Mouse (Mus musculus) embryonic facial prominence, embryonic 13.5 days (tissue): ENCODE results near the gene Efcab11. TPM values are rescaled to one million over a fixed set of nuclear protein-coding genes. Genes with fewer than 3 reads are reported as not detected.

Experiments used
- ATAC-seq: fragments of 200-750 bp; cut with Nextera tagmentation; 2 replicates; pipeline ENCODE4 v1.8.0; 2017; ENCODE audit warnings: low read depth; ENCODE audit not compliant: insufficient number of reproducible peaks, insufficient read depth, low FRiP score, low TSS enrichment
- H3K27ac ChIP-seq: fragments of 300-500 bp; sonication (generic); 2 replicates; pipeline ENCODE4 v1.5.1; 2015; ENCODE audit warnings: moderate library complexity, mild to moderate bottlenecking, inconsistent platforms
- H3K27me3 ChIP-seq: fragments of 300-500 bp; sonication (generic); 2 replicates; pipeline ENCODE4 v1.6.1; 2015; ENCODE audit warnings: mild to moderate bottlenecking, inconsistent platforms
- H3K36me3 ChIP-seq: fragments of 300-500 bp; sonication (generic); 2 replicates; pipeline ENCODE4 v1.6.1; 2015; ENCODE audit warnings: mild to moderate bottlenecking, inconsistent platforms
- H3K4me1 ChIP-seq: fragments of 300-500 bp; sonication (generic); 2 replicates; pipeline ENCODE4 v1.6.1; 2015; ENCODE audit warnings: inconsistent platforms
- H3K4me2 ChIP-seq: fragments of 300-500 bp; sonication (generic); 2 replicates; pipeline ENCODE4 v1.6.1; 2015; ENCODE audit warnings: moderate library complexity, mild to moderate bottlenecking, inconsistent platforms
- H3K4me3 ChIP-seq: fragments of 300-500 bp; sonication (generic); 2 replicates; pipeline ENCODE4 v1.5.1; 2015; ENCODE audit warnings: mild to moderate bottlenecking, inconsistent platforms
- H3K9ac ChIP-seq: fragments of 300-500 bp; sonication (generic); 2 replicates; pipeline ENCODE4 v1.6.1; 2015; ENCODE audit warnings: mild to moderate bottlenecking, inconsistent platforms
- H3K9me3 ChIP-seq: fragments of 300-500 bp; sonication (generic); 2 replicates; pipeline ENCODE4 v1.6.1; 2016; ENCODE audit warnings: inconsistent platforms
- WGBS: fragments of 180-500 bp; shearing (Covaris S2); methylation state at CpG from one replicate; pipeline ENCODE4 v1.1.7; 2015; ENCODE audit warnings: mixed read lengths; 5-methylcytosine and 5-hydroxymethylcytosine counted together
- polyA plus RNA-seq: library from polyadenylated mRNA; unstranded; fragments of >200 nt; fragmentation: Nextera tagmentation; extraction: Ambion mirVana; gene quantifications from 2 replicates; pipeline ENCODE4 v1.2.1, GENCODE M21; 2015

The Efcab11 gene
- 14.8 and 16.8 TPM in 2 replicates for polyA plus RNA-seq

GRCm38 (mm10) chr12:99884269-99885261 lies at the start of gene Efcab11, which contains the start of gene Tdp1:
Gene Efcab11 (minus strand): TSS chr12:99884439.
Gene Tdp1 (plus strand): TSS chr12:99884517.
- no peaks in the 10 kb centered on the region for H3K36me3 ChIP-seq
- H3K9ac ChIP-seq: peak within 1 kb of the TSS; percentile 87
- H3K9me3 ChIP-seq: no peaks in the 10 kb centered on the region
- H3K27me3 ChIP-seq: no peaks in the 10 kb centered on the region
- ATAC-seq: peak; percentile 81
- H3K4me1 ChIP-seq: peaks cover 18% of the 10 kb centered on the region
- peak within 1 kb of the TSS; percentile 81 for H3K27ac ChIP-seq
- peak within 1 kb of the TSS; percentile 88 for H3K4me3 ChIP-seq
- under 1% methylated on average over 70 of the region's 73 CpGs for WGBS
- H3K4me2 ChIP-seq: peak within 1 kb of the TSS; percentile 89

DNA sequence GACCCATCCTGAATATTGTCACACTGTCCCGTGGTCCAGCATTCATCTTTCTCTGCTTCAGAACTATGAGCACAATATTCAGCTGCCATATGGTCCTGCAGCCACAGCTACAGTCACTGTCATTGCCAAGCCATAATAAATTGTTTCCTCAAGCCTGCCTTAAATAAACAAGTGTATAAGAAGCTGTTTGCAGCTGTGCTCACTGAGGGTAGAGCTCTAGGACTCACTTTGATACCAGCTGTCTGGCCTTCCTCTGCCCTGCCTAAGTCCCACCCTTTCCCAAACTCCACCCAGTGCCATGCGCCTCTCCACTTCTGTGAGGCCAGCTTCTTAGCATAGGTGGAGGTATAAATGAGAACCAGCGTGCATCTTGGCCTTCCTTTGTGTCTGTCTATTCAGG lies 49.4 kb upstream of the Efcab11 start:
- no peaks in the 10 kb centered on the region for H3K9me3 ChIP-seq
- H3K4me1 ChIP-seq: no peaks in the 10 kb centered on the region
- H3K4me3 ChIP-seq: no peak overlapping the region
- H3K36me3 ChIP-seq: peaks cover 63% of the 10 kb centered on the region
- WGBS: 95% methylated on average over 3 of the region's 3 CpGs
- no peak overlapping the region for H3K27ac ChIP-seq
- no peak overlapping the region for H3K4me2 ChIP-seq
- ATAC-seq: no peak
- no peak overlapping the region for H3K9ac ChIP-seq
- no peaks in the 10 kb centered on the region for H3K27me3 ChIP-seq

DNA sequence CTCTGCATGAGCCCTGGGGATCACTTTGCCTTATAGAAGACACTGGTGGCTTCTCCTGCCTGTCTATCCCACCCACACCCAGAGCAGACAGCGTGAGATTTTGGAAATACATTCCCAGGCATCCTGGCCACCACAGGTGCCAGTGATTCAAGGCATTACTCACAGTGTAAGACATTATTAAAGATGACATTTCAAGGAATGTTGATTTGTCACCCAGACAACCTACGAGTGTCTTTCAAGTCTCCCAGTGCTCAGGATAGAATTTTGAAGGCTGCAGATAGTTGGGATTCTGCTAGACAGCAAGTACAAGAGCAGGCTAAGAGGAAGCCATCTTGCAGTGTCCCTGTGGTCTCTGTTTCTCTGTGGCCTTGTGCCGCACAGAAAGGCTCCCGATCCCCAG lies 48.0 kb upstream of the Efcab11 start:
- ATAC-seq: no peak
- peaks cover 61% of the 10 kb centered on the region for H3K36me3 ChIP-seq
- H3K9me3 ChIP-seq: no peaks in the 10 kb centered on the region
- H3K27me3 ChIP-seq: no peaks in the 10 kb centered on the region
- no peak overlapping the region for H3K9ac ChIP-seq
- no peaks in the 10 kb centered on the region for H3K4me1 ChIP-seq
- no peak overlapping the region for H3K4me2 ChIP-seq
- WGBS: 84% methylated on average over 4 of the region's 4 CpGs
- no peak overlapping the region for H3K4me3 ChIP-seq
- H3K27ac ChIP-seq: no peak overlapping the region

GRCm38 (mm10) chr12:99929160-99929559 lies 44.9 kb upstream of the Efcab11 start:
- H3K4me2 ChIP-seq: no peak overlapping the region
- no peaks in the 10 kb centered on the region for H3K27me3 ChIP-seq
- no peak for ATAC-seq
- no peak overlapping the region for H3K9ac ChIP-seq
- peaks cover 56% of the 10 kb centered on the region for H3K36me3 ChIP-seq
- H3K4me3 ChIP-seq: no peak overlapping the region
- H3K27ac ChIP-seq: no peak overlapping the region
- 77% methylated on average over 1 of the region's 1 CpGs for WGBS
- H3K9me3 ChIP-seq: no peaks in the 10 kb centered on the region
- H3K4me1 ChIP-seq: no peaks in the 10 kb centered on the region

DNA sequence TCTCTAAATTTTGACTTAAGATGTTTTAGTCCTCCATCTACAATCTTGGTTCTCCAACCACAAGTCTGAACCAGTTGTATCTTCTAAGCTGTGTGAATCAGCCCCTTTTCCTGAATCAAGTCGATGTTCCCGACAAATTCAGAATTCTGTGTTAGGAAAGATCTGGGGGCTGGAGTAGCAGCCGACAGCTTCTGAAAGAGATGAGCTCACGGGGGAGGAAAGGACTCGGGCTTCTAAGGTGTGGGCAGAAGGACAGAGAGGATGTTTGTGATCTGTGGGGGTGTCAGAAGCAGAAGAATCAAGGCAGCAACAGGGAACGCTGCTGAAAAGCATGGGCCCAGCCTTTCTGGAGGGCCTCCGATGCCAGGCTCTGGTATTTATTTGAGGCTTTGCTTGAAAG lies 44.1 kb upstream of the Efcab11 start:
- Histone ChIP-seq H3K9me3 (no peaks in the 10 kb centered on the region), H3K4me1 (no peaks in the 10 kb centered on the region), H3K27me3 (no peaks in the 10 kb centered on the region), H3K27ac (no peak overlapping the region), H3K4me3 (no peak overlapping the region), H3K4me2 (no peak overlapping the region), H3K36me3 (peaks cover 57% of the 10 kb centered on the region), H3K9ac (no peak overlapping the region)
- no peak for ATAC-seq
- 88% methylated on average over 7 of the region's 7 CpGs for WGBS

GRCm38 (mm10) chr12:99923703-99924102 lies 39.5 kb upstream of the Efcab11 start:
- Histone ChIP-seq H3K4me1 (0 out of 2 replicates have a peak, but pooled peaks cover 3% of the 10 kb centered on the region), H3K27me3 (no peaks in the 10 kb centered on the region), H3K27ac (no peak overlapping the region), H3K4me3 (no peak overlapping the region), H3K9me3 (no peaks in the 10 kb centered on the region), H3K9ac (no peak overlapping the region), H3K4me2 (no peak overlapping the region), H3K36me3 (peaks cover 65% of the 10 kb centered on the region)
- ATAC-seq: no peak
- WGBS: 59% methylated on average over 5 of the region's 5 CpGs

GRCm38 (mm10) chr12:99923131-99923606 lies 38.9 kb upstream of the Efcab11 start:
- H3K27ac ChIP-seq: no peak overlapping the region
- no peak overlapping the region for H3K4me2 ChIP-seq
- H3K9me3 ChIP-seq: no peaks in the 10 kb centered on the region
- H3K36me3 ChIP-seq: peaks cover 70% of the 10 kb centered on the region
- ATAC-seq: no peak
- 49% methylated on average over 5 of the region's 5 CpGs for WGBS
- H3K27me3 ChIP-seq: no peaks in the 10 kb centered on the region
- 0 out of 2 replicates have a peak, but pooled peaks cover 3% of the 10 kb centered on the region for H3K4me1 ChIP-seq
- H3K9ac ChIP-seq: no peak overlapping the region
- H3K4me3 ChIP-seq: no peak overlapping the region

DNA sequence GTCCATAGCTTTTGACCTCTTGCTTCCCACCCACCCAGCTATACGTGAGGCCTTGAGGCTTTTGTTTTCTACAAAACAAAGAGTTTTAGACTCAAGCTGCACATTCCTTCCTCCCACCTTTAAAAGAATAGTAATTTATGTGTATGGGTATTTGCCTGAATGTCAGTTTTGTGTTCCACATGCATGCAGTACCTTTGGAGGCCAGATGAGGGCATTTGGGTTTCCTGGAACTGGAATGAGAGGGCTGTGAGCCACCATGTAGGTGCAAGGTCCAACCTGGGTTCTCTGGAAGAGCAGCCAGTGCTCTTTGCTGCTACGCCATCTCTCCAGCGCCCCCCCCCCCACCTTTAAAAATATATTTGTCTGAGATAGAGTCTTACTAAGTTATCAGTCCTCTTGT lies 36.8 kb upstream of the Efcab11 start:
- 85% methylated on average over 3 of the region's 3 CpGs for WGBS
- ATAC-seq: no peak
- H3K36me3 ChIP-seq: peaks cover 63% of the 10 kb centered on the region

DNA sequence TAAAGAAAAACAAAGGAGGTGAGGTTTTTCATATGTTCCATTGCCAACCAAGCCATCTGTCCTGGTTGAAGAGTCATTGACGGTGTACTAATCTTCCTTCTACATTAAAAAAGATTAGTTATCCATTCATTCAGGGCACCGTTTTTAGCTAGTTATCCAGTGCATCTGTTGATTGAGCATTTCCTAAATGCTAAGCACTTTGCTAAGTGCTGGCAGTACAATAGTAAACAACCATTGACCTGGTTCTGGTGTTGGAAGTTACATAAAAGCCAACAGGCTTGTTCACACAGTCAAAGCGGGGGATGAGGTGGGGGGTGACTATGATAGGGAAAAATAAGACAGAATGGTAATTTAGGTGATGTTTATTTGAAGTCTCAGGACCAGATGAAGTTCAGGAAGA lies 35.4 kb upstream of the Efcab11 start:
- Histone ChIP-seq H3K36me3 (peaks cover 63% of the 10 kb centered on the region), H3K4me2 (no peak overlapping the region), H3K27me3 (no peaks in the 10 kb centered on the region), H3K4me1 (0 out of 2 replicates have a peak, but pooled peaks cover 3% of the 10 kb centered on the region), H3K27ac (no peak overlapping the region), H3K9me3 (no peaks in the 10 kb centered on the region), H3K9ac (no peak overlapping the region), H3K4me3 (no peak overlapping the region)
- WGBS: 85% methylated on average over 3 of the region's 3 CpGs
- ATAC-seq: no peak

More for the DNA sequence above, 36.8 kb upstream of the Efcab11 start:
- H3K4me3 ChIP-seq: no peak overlapping the region
- H3K27me3 ChIP-seq: no peaks in the 10 kb centered on the region
- no peak overlapping the region for H3K4me2 ChIP-seq
- H3K27ac ChIP-seq: no peak overlapping the region
- H3K9ac ChIP-seq: no peak overlapping the region
- 0 out of 2 replicates have a peak, but pooled peaks cover 3% of the 10 kb centered on the region for H3K4me1 ChIP-seq
- no peaks in the 10 kb centered on the region for H3K9me3 ChIP-seq

- peaks cover 62% of the 10 kb centered on the region for H3K36me3 ChIP-seq
These were observed 33.7 kb upstream of the Efcab11 start for GRCm38 (mm10) chr12:99917800-99918427.

DNA sequence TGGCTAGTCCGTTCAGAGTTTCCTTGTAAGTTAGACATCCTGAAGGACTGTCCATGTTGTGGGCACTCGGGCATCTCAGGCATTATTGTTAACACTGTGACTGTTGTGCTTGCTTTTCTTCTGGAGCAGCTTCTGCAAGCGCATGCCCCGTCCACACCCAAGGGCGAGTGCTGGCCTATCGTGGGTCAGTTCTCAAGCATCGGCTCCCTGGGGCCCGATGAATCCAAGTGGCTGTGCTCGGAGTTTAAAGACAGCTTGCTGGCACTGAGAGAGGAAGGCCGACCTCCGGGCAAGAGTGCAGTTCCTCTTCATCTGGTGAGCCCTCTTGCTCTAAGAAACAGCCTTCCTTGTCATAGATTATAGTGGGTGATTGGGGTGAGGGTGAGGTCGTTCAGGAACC lies 27.2 kb upstream of the Efcab11 start:
- Histone ChIP-seq H3K36me3 (peaks cover 81% of the 10 kb centered on the region), H3K27ac (no peak overlapping the region), H3K9ac (no peak overlapping the region), H3K4me3 (no peak overlapping the region), H3K4me2 (no peak overlapping the region), H3K4me1 (no peaks in the 10 kb centered on the region), H3K9me3 (no peaks in the 10 kb centered on the region), H3K27me3 (no peaks in the 10 kb centered on the region)
- WGBS: 87% methylated on average over 12 of the region's 12 CpGs
- no peak for ATAC-seq

More at GRCm38 (mm10) chr12:99917800-99918427, 33.7 kb upstream of the Efcab11 start:
- no peaks in the 10 kb centered on the region for H3K9me3 ChIP-seq
- H3K4me1 ChIP-seq: 0 out of 2 replicates have a peak, but pooled peaks cover 1% of the 10 kb centered on the region
- WGBS: 90% methylated on average over 15 of the region's 15 CpGs
- no peak overlapping the region for H3K9ac ChIP-seq
- no peak overlapping the region for H3K27ac ChIP-seq
- no peak for ATAC-seq
- H3K27me3 ChIP-seq: no peaks in the 10 kb centered on the region
- no peak overlapping the region for H3K4me2 ChIP-seq
- no peak overlapping the region for H3K4me3 ChIP-seq
